Mouse (Mus musculus): ENCODE results near the gene Ccsap. TPM values are rescaled to one million over a fixed set of nuclear protein-coding genes. Genes with fewer than 3 reads are reported as not detected.

The Ccsap gene
- total RNA-seq, 2 experiments from 2014 or later, result 3.5 to 4.9 TPM

GRCm38 (mm10) chr8:123880821-123881350, 20.9 kb upstream of the Ccsap start:
- no peak for DNase-seq (ENCODE audit: low spot score in 2 of 2)

- DNase-seq (ENCODE audit: low spot score in 2 of 2), result no peak
These were observed 20.3 kb upstream of the Ccsap start for GRCm38 (mm10) chr8:123880271-123880670.

- DNase-seq (ENCODE audit: low spot score in 2 of 2), result no peak
These were observed 17.9 kb upstream of the Ccsap start for GRCm38 (mm10) chr8:123877865-123878264.

GRCm38 (mm10) chr8:123874324-123874723, 14.3 kb upstream of the Ccsap start:
- DNase-seq (ENCODE audit: low spot score in 2 of 2), result no peak

GRCm38 (mm10) chr8:123873364-123873763, 13.4 kb upstream of the Ccsap start:
- no peak for DNase-seq (ENCODE audit: low spot score in 2 of 2)

GRCm38 (mm10) chr8:123872048-123872447, 12.0 kb upstream of the Ccsap start:
- peak in 1 of 2 experiments; percentile 40 for DNase-seq (ENCODE audit: low spot score in 2 of 2)

GRCm38 (mm10) chr8:123866971-123867370, 7.0 kb upstream of the Ccsap start:
- DNase-seq (ENCODE audit: low spot score in 2 of 2), result no peak

- DNase-seq (ENCODE audit: low spot score in 2 of 2), result no peak
These were observed 5.8 kb upstream of the Ccsap start for GRCm38 (mm10) chr8:123865786-123866185.

- no peak for DNase-seq (ENCODE audit: low spot score in 2 of 2)
These were observed 377 bp upstream of the Ccsap start for GRCm38 (mm10) chr8:123860386-123860785.

- peak; percentile 77 to 91 for DNase-seq (ENCODE audit: low spot score in 2 of 2)
These were observed 915 bp downstream of the Ccsap start for GRCm38 (mm10) chr8:123858941-123859647.

GRCm38 (mm10) chr8:123858574-123858940, 1.5 kb downstream of the Ccsap start:
- DNase-seq (ENCODE audit: low spot score in 2 of 2), result no peak

GRCm38 (mm10) chr8:123857361-123857760, 2.6 kb downstream of the Ccsap start:
- no peak for DNase-seq (ENCODE audit: low spot score in 2 of 2)

- DNase-seq (ENCODE audit: low spot score in 2 of 2), result no peak
These were observed 5.1 kb downstream of the Ccsap start for GRCm38 (mm10) chr8:123854733-123855475.

- DNase-seq (ENCODE audit: low spot score in 2 of 2), result no peak
These were observed 5.8 kb downstream of the Ccsap start for GRCm38 (mm10) chr8:123854252-123854651.

GRCm38 (mm10) chr8:123851590-123851989, 8.4 kb downstream of the Ccsap start:
- DNase-seq (ENCODE audit: low spot score in 2 of 2), result no peak

- no peak for DNase-seq (ENCODE audit: low spot score in 2 of 2)
These were observed 10.7 kb downstream of the Ccsap start for GRCm38 (mm10) chr8:123849352-123849751.

GRCm38 (mm10) chr8:123847546-123847945, 12.5 kb downstream of the Ccsap start:
- DNase-seq (ENCODE audit: low spot score in 2 of 2), result no peak

- DNase-seq (ENCODE audit: low spot score in 2 of 2), result no peak
These were observed 13.5 kb downstream of the Ccsap start for GRCm38 (mm10) chr8:123846509-123846908.

GRCm38 (mm10) chr8:123845991-123846390, 14.0 kb downstream of the Ccsap start:
- DNase-seq (ENCODE audit: low spot score in 2 of 2), result no peak

- DNase-seq (ENCODE audit: low spot score in 2 of 2), result no peak
These were observed 14.9 kb downstream of the Ccsap start for GRCm38 (mm10) chr8:123845114-123845513.

GRCm38 (mm10) chr8:123844341-123844740, 15.7 kb downstream of the Ccsap start:
- DNase-seq (ENCODE audit: low spot score in 2 of 2), result no peak

- no peak for DNase-seq (ENCODE audit: low spot score in 2 of 2)
These were observed 17.9 kb downstream of the Ccsap start for GRCm38 (mm10) chr8:123842086-123842485.
